Mouse (Mus musculus): ENCODE data around the gene Gm49336. TPM values are rescaled to one million over a fixed set of nuclear protein-coding genes. Genes with fewer than 3 reads are reported as not detected.
A peak's percentile ranks its signal among the peaks of the same experiment; 100 is the strongest.

The Gm49336 gene
- polyA plus RNA-seq, 1 experiment, result 8.6 TPM

DNA sequence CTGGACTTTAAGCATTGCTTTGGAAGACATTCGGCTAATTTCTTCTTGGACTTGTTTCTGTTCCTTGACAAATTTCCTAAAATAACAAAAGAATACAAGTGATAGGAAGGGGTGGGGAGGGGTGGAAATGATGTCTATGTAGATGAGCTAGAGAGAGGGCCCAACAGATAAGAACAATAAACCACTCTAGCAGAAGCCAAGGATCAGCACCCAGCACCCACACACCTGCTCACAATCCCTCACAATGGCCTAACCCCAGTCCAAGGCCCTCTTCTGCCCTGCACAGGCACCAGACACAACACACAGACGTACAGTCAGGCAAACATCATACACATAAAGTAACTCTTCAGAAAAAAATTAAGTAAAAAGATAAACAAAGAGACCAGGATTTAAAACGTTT is 12.8 kb downstream of the Gm49336 start:
- Histone ChIP-seq H3K36me3 (ENCODE audit: control insufficient read depth, insufficient read depth, low read length) (peaks cover 5% of the 10 kb centered on the region; the same call in 1 of the 2 replicates), H3K27ac (ENCODE audit: insufficient read depth, low read depth, low read length) (no peak overlapping the region), H3K4me1 (ENCODE audit: control insufficient read depth, insufficient read depth, low read length) (no peaks in the 10 kb centered on the region), H3K27me3 (replicated peaks; ENCODE audit: control insufficient read depth, insufficient read depth, low read length) (no peaks in the 10 kb centered on the region), H3K4me3 (ENCODE audit: insufficient read depth, low read depth, low read length) (no peak overlapping the region)
- TF ChIP-seq CTCF (conservative IDR thresholded peaks at IDR 0.05; ENCODE audit: insufficient read depth, insufficient read length, low read depth, low read length), result no peak
- no peak for TF ChIP-seq POLR2A (IDR thresholded peaks at IDR 0.05; ENCODE audit: low read depth, low read length)
- WGBS, result 75% methylated on average over 3 of the region's 3 CpGs
- DNase-seq, result peak; percentile 13

DNA sequence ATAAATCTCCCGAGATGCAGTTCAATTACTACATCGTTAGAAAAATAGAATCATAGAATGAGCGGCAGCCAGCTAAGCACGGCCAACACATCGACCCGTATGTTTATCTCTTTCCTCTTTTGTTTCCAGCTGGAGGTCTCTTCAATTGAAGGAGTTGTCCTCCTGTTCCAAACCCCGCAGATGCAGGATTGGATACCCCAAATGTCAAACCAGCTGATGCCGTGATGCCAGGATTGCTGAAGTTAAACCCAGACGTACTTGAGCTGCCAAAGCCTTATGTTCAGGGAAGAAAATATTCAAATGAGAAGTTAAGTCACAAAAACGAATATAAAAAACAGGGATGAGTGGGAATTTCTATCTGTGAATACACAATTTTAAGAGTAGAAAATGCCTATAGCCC is 31.4 kb downstream of the Gm49336 start:
- H3K27me3 ChIP-seq (replicated peaks; ENCODE audit: control insufficient read depth, insufficient read depth, low read length), result no peaks in the 10 kb centered on the region
- H3K4me1 ChIP-seq (ENCODE audit: control insufficient read depth, insufficient read depth, low read length), result no peaks in the 10 kb centered on the region
- WGBS, result 93% methylated on average over 10 of the region's 10 CpGs
- peaks cover 4% of the 10 kb centered on the region; the same call in 1 of the 2 replicates for H3K36me3 ChIP-seq (ENCODE audit: control insufficient read depth, insufficient read depth, low read length)
- no peak for DNase-seq
- H3K4me3 ChIP-seq (ENCODE audit: insufficient read depth, low read depth, low read length), result no peak overlapping the region
- TF ChIP-seq POLR2A (IDR thresholded peaks at IDR 0.05; ENCODE audit: low read depth, low read length) (no peak), CTCF (conservative IDR thresholded peaks at IDR 0.05; ENCODE audit: insufficient read depth, insufficient read length, low read depth, low read length) (no peak)
- no peak overlapping the region for H3K27ac ChIP-seq (ENCODE audit: insufficient read depth, low read depth, low read length)

DNA sequence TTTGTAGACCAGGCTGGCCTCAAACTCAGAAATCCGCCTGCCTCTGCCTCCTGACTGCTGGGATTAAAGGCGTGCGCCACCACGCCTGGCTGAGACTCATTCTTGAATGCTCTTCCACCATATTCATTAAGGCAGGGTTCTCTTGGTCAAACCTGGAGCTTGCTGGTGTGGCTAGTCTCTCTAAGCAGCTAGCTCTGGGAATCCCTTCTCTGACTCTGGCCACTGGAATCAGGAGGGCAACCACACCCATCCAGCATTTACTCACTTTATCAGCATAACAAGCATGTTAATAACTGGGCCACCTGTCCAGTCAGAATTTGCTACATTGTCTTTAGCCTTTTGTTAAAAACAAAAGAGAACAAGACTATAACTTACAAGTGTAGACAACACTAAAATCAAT is 33.7 kb downstream of the Gm49336 start:
- H3K36me3 ChIP-seq (ENCODE audit: control insufficient read depth, insufficient read depth, low read length), result peaks cover 4% of the 10 kb centered on the region; the same call in 1 of the 2 replicates
- no peaks in the 10 kb centered on the region for H3K4me1 ChIP-seq (ENCODE audit: control insufficient read depth, insufficient read depth, low read length)
- H3K4me3 ChIP-seq (ENCODE audit: insufficient read depth, low read depth, low read length), result no peak overlapping the region
- H3K27ac ChIP-seq (ENCODE audit: insufficient read depth, low read depth, low read length), result no peak overlapping the region
- no peak for TF ChIP-seq POLR2A (IDR thresholded peaks at IDR 0.05; ENCODE audit: low read depth, low read length)
- no peak for TF ChIP-seq CTCF (conservative IDR thresholded peaks at IDR 0.05; ENCODE audit: insufficient read depth, insufficient read length, low read depth, low read length)
- H3K27me3 ChIP-seq (replicated peaks; ENCODE audit: control insufficient read depth, insufficient read depth, low read length), result no peaks in the 10 kb centered on the region
- 98% methylated on average over 4 of the region's 4 CpGs for WGBS
- no peak for DNase-seq

- TF ChIP-seq POLR2A (IDR thresholded peaks at IDR 0.05; ENCODE audit: low read depth, low read length) (no peak), CTCF (conservative IDR thresholded peaks at IDR 0.05; ENCODE audit: insufficient read depth, insufficient read length, low read depth, low read length) (no peak)
- no peaks in the 10 kb centered on the region for H3K4me1 ChIP-seq (ENCODE audit: control insufficient read depth, insufficient read depth, low read length)
- 95% methylated on average over 1 of the region's 1 CpGs for WGBS
- no peak overlapping the region for H3K4me3 ChIP-seq (ENCODE audit: insufficient read depth, low read depth, low read length)
- no peak for DNase-seq
- H3K27me3 ChIP-seq (replicated peaks; ENCODE audit: control insufficient read depth, insufficient read depth, low read length), result no peaks in the 10 kb centered on the region
- no peak overlapping the region for H3K27ac ChIP-seq (ENCODE audit: insufficient read depth, low read depth, low read length)
- peaks cover 3% of the 10 kb centered on the region; the same call in 1 of the 2 replicates for H3K36me3 ChIP-seq (ENCODE audit: control insufficient read depth, insufficient read depth, low read length)
These were observed 35.2 kb downstream of the Gm49336 start for GRCm38 (mm10) chr14:60216125-60216524.

GRCm38 (mm10) chr14:60215000-60215399 is 36.3 kb downstream of the Gm49336 start:
- DNase-seq, result no peak
- Histone ChIP-seq H3K4me3 (ENCODE audit: insufficient read depth, low read depth, low read length) (no peak overlapping the region), H3K4me1 (ENCODE audit: control insufficient read depth, insufficient read depth, low read length) (no peaks in the 10 kb centered on the region), H3K27ac (ENCODE audit: insufficient read depth, low read depth, low read length) (no peak overlapping the region), H3K27me3 (replicated peaks; ENCODE audit: control insufficient read depth, insufficient read depth, low read length) (no peaks in the 10 kb centered on the region), H3K36me3 (ENCODE audit: control insufficient read depth, insufficient read depth, low read length) (peaks cover 3% of the 10 kb centered on the region; the same call in 1 of the 2 replicates)
- 80% methylated on average over 3 of the region's 3 CpGs for WGBS
- TF ChIP-seq CTCF (conservative IDR thresholded peaks at IDR 0.05; ENCODE audit: insufficient read depth, insufficient read length, low read depth, low read length) (no peak), POLR2A (IDR thresholded peaks at IDR 0.05; ENCODE audit: low read depth, low read length) (no peak)

- Histone ChIP-seq H3K4me3 (ENCODE audit: insufficient read depth, low read depth, low read length) (no peak overlapping the region), H3K36me3 (ENCODE audit: control insufficient read depth, insufficient read depth, low read length) (no peaks in the 10 kb centered on the region), H3K4me1 (ENCODE audit: control insufficient read depth, insufficient read depth, low read length) (no peaks in the 10 kb centered on the region), H3K27me3 (replicated peaks; ENCODE audit: control insufficient read depth, insufficient read depth, low read length) (no peaks in the 10 kb centered on the region), H3K27ac (ENCODE audit: insufficient read depth, low read depth, low read length) (no peak overlapping the region)
- TF ChIP-seq CTCF (conservative IDR thresholded peaks at IDR 0.05; ENCODE audit: insufficient read depth, insufficient read length, low read depth, low read length), result no peak
- no peak for DNase-seq
- WGBS, result 33% methylated on average over 1 of the region's 1 CpGs
These were observed 37.3 kb downstream of the Gm49336 start for GRCm38 (mm10) chr14:60214040-60214439.

GRCm38 (mm10) chr14:60209166-60209565 is 42.1 kb downstream of the Gm49336 start:
- Histone ChIP-seq H3K4me3 (ENCODE audit: insufficient read depth, low read depth, low read length) (no peak overlapping the region), H3K27ac (ENCODE audit: insufficient read depth, low read depth, low read length) (no peak overlapping the region), H3K36me3 (ENCODE audit: control insufficient read depth, insufficient read depth, low read length) (no peaks in the 10 kb centered on the region), H3K4me1 (ENCODE audit: control insufficient read depth, insufficient read depth, low read length) (no peaks in the 10 kb centered on the region), H3K27me3 (replicated peaks; ENCODE audit: control insufficient read depth, insufficient read depth, low read length) (no peaks in the 10 kb centered on the region)
- WGBS, result 95% methylated on average over 7 of the region's 7 CpGs
- TF ChIP-seq CTCF (conservative IDR thresholded peaks at IDR 0.05; ENCODE audit: insufficient read depth, insufficient read length, low read depth, low read length) (no peak), POLR2A (IDR thresholded peaks at IDR 0.05; ENCODE audit: low read depth, low read length) (no peak)
- DNase-seq, result no peak

Data from kidney, adult 2 months (tissue).